Mouse (Mus musculus): ENCODE data around the gene Dynlrb1. TPM values are rescaled to one million over a fixed set of nuclear protein-coding genes. Genes with fewer than 3 reads are reported as not detected.

The Dynlrb1 gene
- polyA plus RNA-seq (2012; rRNA removed) (101 and 178 TPM in 2 replicates), polyA plus RNA-seq (2014; fragmentation: Nextera tagmentation; extraction: Ambion mirVana) (149 and 154 TPM in 2 replicates)

GRCm38 (mm10) chr2:155236362-155236992 lies at the start of gene Dynlrb1:
Gene Dynlrb1, plus strand, starts transcription at chr2:155236533.
- Histone ChIP-seq H3K4me2 (ENCODE audit: low read depth) (peak within 1 kb of the TSS; percentile 80), H3K27me3 (ENCODE audit: control insufficient read depth, insufficient read depth, low read length) (no peaks in the 10 kb centered on the region), H3K4me3 (ENCODE audit: insufficient read depth in 1 of 2, low read depth in 2 of 2, low read length in 2 of 2) (peak within 1 kb of the TSS; percentile 92 to 98), H3K36me3 (replicated peaks; ENCODE audit: control insufficient read depth, insufficient read depth, low read depth) (no peaks in the 10 kb centered on the region), H3K9me3 (ENCODE audit: control insufficient read depth, low read length) (no peaks in the 10 kb centered on the region), H3K27ac (peak within 1 kb of the TSS; percentile 21), H3K4me1 (replicated peaks; ENCODE audit: control insufficient read depth in 2 of 2, insufficient read depth in 2 of 2, low read length in 1 of 2) (peaks cover 8 to 11% of the 10 kb centered on the region in 2 experiments), H3K9ac (replicated peaks) (peak within 1 kb of the TSS; percentile 93)
- ATAC-seq (ENCODE audit: insufficient read depth) (peak; percentile 100), DNase-seq (ENCODE audit: low read depth in 3 of 3, low spot score in 3 of 3) (peak; percentile 92 to 94 (median 94))
- TF ChIP-seq EP300 (IDR thresholded peaks at IDR 0.05; ENCODE audit: low read depth) (no peak), CTCF (IDR thresholded peaks at IDR 0.05; ENCODE audit: low read depth) (peak; percentile 24; the same call in 1 of the 2 replicates)
- WGBS (ENCODE audit: insufficient replicate concordance), result under 1% methylated on average over 49 of the region's 50 CpGs

GRCm38 (mm10) chr2:155207419-155207818 lies 28.9 kb upstream of the Dynlrb1 start:
- Histone ChIP-seq H3K4me1 (replicated peaks; ENCODE audit: control insufficient read depth in 2 of 2, insufficient read depth in 2 of 2, low read length in 1 of 2) (no peaks in the 10 kb centered on the region), H3K9ac (replicated peaks) (no peak overlapping the region), H3K36me3 (replicated peaks; ENCODE audit: control insufficient read depth, insufficient read depth, low read depth) (peaks cover 8% of the 10 kb centered on the region), H3K27me3 (ENCODE audit: control insufficient read depth, insufficient read depth, low read length) (no peaks in the 10 kb centered on the region), H3K27ac (no peak overlapping the region), H3K4me2 (ENCODE audit: low read depth) (no peak overlapping the region), H3K9me3 (ENCODE audit: control insufficient read depth, low read length) (no peaks in the 10 kb centered on the region), H3K4me3 (ENCODE audit: insufficient read depth in 1 of 2, low read depth in 2 of 2, low read length in 2 of 2) (no peak overlapping the region)
- TF ChIP-seq EP300 (IDR thresholded peaks at IDR 0.05; ENCODE audit: low read depth), result no peak
- peak; percentile 77 for TF ChIP-seq CTCF (IDR thresholded peaks at IDR 0.05; ENCODE audit: low read depth)
- WGBS (ENCODE audit: insufficient replicate concordance), result 76% methylated on average over 2 of the region's 2 CpGs
- ATAC-seq (ENCODE audit: insufficient read depth) (no peak), DNase-seq (ENCODE audit: low read depth in 3 of 3, low spot score in 3 of 3) (peak in 1 of 3 experiments; percentile 9)

- 72% methylated on average over 2 of the region's 2 CpGs for WGBS (ENCODE audit: insufficient replicate concordance)
- no peak overlapping the region for H3K4me2 ChIP-seq (ENCODE audit: low read depth)
- no peak overlapping the region for H3K27ac ChIP-seq
- H3K27me3 ChIP-seq (ENCODE audit: control insufficient read depth, insufficient read depth, low read length), result no peaks in the 10 kb centered on the region
- H3K9ac ChIP-seq (replicated peaks), result no peak overlapping the region
- H3K4me3 ChIP-seq (ENCODE audit: insufficient read depth in 1 of 2, low read depth in 2 of 2, low read length in 2 of 2), result no peak overlapping the region
- H3K9me3 ChIP-seq (ENCODE audit: control insufficient read depth, low read length), result no peaks in the 10 kb centered on the region
- DNase-seq (ENCODE audit: low read depth in 3 of 3, low spot score in 3 of 3) (no peak), ATAC-seq (ENCODE audit: insufficient read depth) (no peak)
- TF ChIP-seq EP300 (IDR thresholded peaks at IDR 0.05; ENCODE audit: low read depth) (no peak), CTCF (IDR thresholded peaks at IDR 0.05; ENCODE audit: low read depth) (no peak)
- no peaks in the 10 kb centered on the region for H3K4me1 ChIP-seq (replicated peaks; ENCODE audit: control insufficient read depth in 2 of 2, insufficient read depth in 2 of 2, low read length in 1 of 2)
- H3K36me3 ChIP-seq (replicated peaks; ENCODE audit: control insufficient read depth, insufficient read depth, low read depth), result peaks cover 25% of the 10 kb centered on the region
Measured at GRCm38 (mm10) chr2:155223145-155223544, 13.2 kb upstream of the Dynlrb1 start.

GRCm38 (mm10) chr2:155224721-155225120 lies 11.6 kb upstream of the Dynlrb1 start:
- Histone ChIP-seq H3K9me3 (ENCODE audit: control insufficient read depth, low read length) (no peaks in the 10 kb centered on the region), H3K27me3 (ENCODE audit: control insufficient read depth, insufficient read depth, low read length) (no peaks in the 10 kb centered on the region), H3K4me2 (ENCODE audit: low read depth) (no peak overlapping the region), H3K36me3 (replicated peaks; ENCODE audit: control insufficient read depth, insufficient read depth, low read depth) (peaks cover 18% of the 10 kb centered on the region), H3K9ac (replicated peaks) (no peak overlapping the region), H3K4me3 (ENCODE audit: insufficient read depth in 1 of 2, low read depth in 2 of 2, low read length in 2 of 2) (no peak overlapping the region), H3K27ac (no peak overlapping the region), H3K4me1 (replicated peaks; ENCODE audit: control insufficient read depth in 2 of 2, insufficient read depth in 2 of 2, low read length in 1 of 2) (no peaks in the 10 kb centered on the region)
- 82% methylated on average over 7 of the region's 7 CpGs for WGBS (ENCODE audit: insufficient replicate concordance)
- no peak for DNase-seq (ENCODE audit: low read depth in 3 of 3, low spot score in 3 of 3)
- ATAC-seq (ENCODE audit: insufficient read depth), result no peak
- no peak for TF ChIP-seq CTCF (IDR thresholded peaks at IDR 0.05; ENCODE audit: low read depth)
- TF ChIP-seq EP300 (IDR thresholded peaks at IDR 0.05; ENCODE audit: low read depth), result no peak

- ATAC-seq (ENCODE audit: insufficient read depth), result peak; percentile 75
- no peaks in the 10 kb centered on the region for H3K27me3 ChIP-seq (ENCODE audit: control insufficient read depth, insufficient read depth, low read length)
- H3K9ac ChIP-seq (replicated peaks), result peak overlapping the region; percentile 93
- TF ChIP-seq EP300 (IDR thresholded peaks at IDR 0.05; ENCODE audit: low read depth), result no peak
- peak overlapping the region; percentile 92 to 98 for H3K4me3 ChIP-seq (ENCODE audit: insufficient read depth in 1 of 2, low read depth in 2 of 2, low read length in 2 of 2)
- no peaks in the 10 kb centered on the region for H3K36me3 ChIP-seq (replicated peaks; ENCODE audit: control insufficient read depth, insufficient read depth, low read depth)
- peaks cover 8 to 11% of the 10 kb centered on the region in 2 experiments for H3K4me1 ChIP-seq (replicated peaks; ENCODE audit: control insufficient read depth in 2 of 2, insufficient read depth in 2 of 2, low read length in 1 of 2)
- no peaks in the 10 kb centered on the region for H3K9me3 ChIP-seq (ENCODE audit: control insufficient read depth, low read length)
- H3K4me2 ChIP-seq (ENCODE audit: low read depth), result peak overlapping the region; percentile 80
- DNase-seq (ENCODE audit: low read depth in 3 of 3, low spot score in 3 of 3), result no peak
- no peak overlapping the region; the same call in 1 of the 2 replicates for H3K27ac ChIP-seq
- 12% methylated on average over 13 of the region's 13 CpGs for WGBS (ENCODE audit: insufficient replicate concordance)
Measured at GRCm38 (mm10) chr2:155235746-155236361, 479 bp upstream of the Dynlrb1 start.

Measured in liver, embryonic 14.5 days (tissue).